8 mouse cellular contexts compared by ENCODE assay signal in genomic region chr2:32311443-32312317, GRCm38 (mm10). TPM values are rescaled to one million over a fixed set of nuclear protein-coding genes. Genes with fewer than 3 reads are reported as not detected.
DNase-seq lines count a peak whose midpoint lies in the region; ATAC-seq and TF ChIP-seq lines count a peak whose summit lies in the region.

No protein-coding gene starts in this region.

- no peaks in the 10 kb centered on the region for H3K79me2 ChIP-seq in C2C12 (ENCODE audit: control insufficient read depth, insufficient read depth)

- peak; percentile 28 for ATAC-seq in forebrain, embryonic 11.5 days (replicated peaks; ENCODE audit: low FRiP score)
- ATAC-seq in liver, embryonic 13.5 days (ENCODE audit: low read depth) = no peak

- 10% methylated on average over 41 of the region's 42 CpGs for WGBS in forebrain, embryonic 11.5 days
- WGBS in liver, embryonic 13.5 days (ENCODE audit: insufficient replicate concordance) = 11% methylated on average over 39 of the region's 42 CpGs

- H3K27ac ChIP-seq in forebrain, embryonic 11.5 days (ENCODE audit: low read depth, low read length) = no peak overlapping the region
- H3K27ac ChIP-seq in liver, embryonic 13.5 days = no peak overlapping the region

- H3K4me2 ChIP-seq in forebrain, embryonic 11.5 days (ENCODE audit: low read depth, low read length, severe bottlenecking) = peak overlapping the region; percentile 100
- H3K4me2 ChIP-seq in liver, embryonic 13.5 days = peak overlapping the region; percentile 96

- peaks cover 6% of the 10 kb centered on the region; the same call in 1 of the 2 replicates for H3K4me1 ChIP-seq in forebrain, embryonic 11.5 days (replicated peaks; ENCODE audit: control insufficient read depth, insufficient read depth, low read length)
- peaks cover 19% of the 10 kb centered on the region for H3K4me1 ChIP-seq in liver, embryonic 13.5 days (replicated peaks)

- peak overlapping the region; percentile 28 for H3ac ChIP-seq in C2C12 (ENCODE audit: control insufficient read depth, insufficient read length, low read depth)

- peak overlapping the region; percentile 81 for H3K9ac ChIP-seq in forebrain, embryonic 11.5 days (ENCODE audit: low read length)
- H3K9ac ChIP-seq in liver, embryonic 13.5 days = peak overlapping the region; percentile 69

- H3K36me3 ChIP-seq in C2C12 (ENCODE audit: control insufficient read depth, insufficient read depth) = peaks cover 21% of the 10 kb centered on the region
- no peaks in the 10 kb centered on the region for H3K36me3 ChIP-seq in forebrain, embryonic 11.5 days (ENCODE audit: control insufficient read depth, insufficient read depth, low read length)
- peaks cover 12% of the 10 kb centered on the region for H3K36me3 ChIP-seq in liver, embryonic 13.5 days

- no peaks in the 10 kb centered on the region for H3K79me3 ChIP-seq in C2C12 (ENCODE audit: low read depth)

- DNase-seq in heart, adult 11 months = peak; percentile 85
- no peak for DNase-seq in heart, adult 9 months (ENCODE audit: low spot score in 2 of 2)
- DNase-seq in forebrain, embryonic 11.5 days (ENCODE audit: low spot score) = peak; percentile 67
- no peak for DNase-seq in liver, embryonic 13.5 days
- DNase-seq in ovary, adult 18-20 months (ENCODE audit: low spot score) = no peak
- DNase-seq in adrenal gland, postnatal 25 days = no peak
- DNase-seq in left cerebral cortex, postnatal 10 days (ENCODE audit: extremely low spot score in 1 of 2, low spot score in 2 of 2) = no peak

- no peak for TF ChIP-seq CTCF in C2C12 (IDR thresholded peaks at IDR 0.05; ENCODE audit: control insufficient read depth, insufficient read depth, insufficient read length)

- no peaks in the 10 kb centered on the region for H3K27me3 ChIP-seq in C2C12 (ENCODE audit: control insufficient read depth, insufficient read depth, insufficient read length)
- peaks cover 3% of the 10 kb centered on the region for H3K27me3 ChIP-seq in forebrain, embryonic 11.5 days (ENCODE audit: control insufficient read depth, insufficient read depth, low read length)
- H3K27me3 ChIP-seq in liver, embryonic 13.5 days = peaks cover 63% of the 10 kb centered on the region

- H3K4me3 ChIP-seq in C2C12 (ENCODE audit: insufficient read depth, poor library complexity, severe bottlenecking) = no peak overlapping the region
- peak overlapping the region; percentile 66 for H3K4me3 ChIP-seq in forebrain, embryonic 11.5 days (ENCODE audit: low read depth, low read length)
- H3K4me3 ChIP-seq in liver, embryonic 13.5 days (replicated peaks) = peak overlapping the region; percentile 64

- no peaks in the 10 kb centered on the region for H3K9me3 ChIP-seq in forebrain, embryonic 11.5 days (ENCODE audit: control insufficient read depth, low read length)
- H3K9me3 ChIP-seq in liver, embryonic 13.5 days (replicated peaks) = no peaks in the 10 kb centered on the region

- intact Hi-C loops in left cerebral cortex, postnatal 10 days (cut with DNase I) = no loop called here

TF ChIP-seq in C2C12, 6 proteins besides CTCF, POLR2A, EP300 and RAD21:
- no peak for TF ChIP-seq MYOD1 (IDR thresholded peaks at IDR 0.05; ENCODE audit: control insufficient read depth, insufficient read length, low read depth)
- TF ChIP-seq CEBPB (IDR thresholded peaks at IDR 0.05; ENCODE audit: low read depth) = no peak
- no peak for TF ChIP-seq FOSL1 (IDR thresholded peaks at IDR 0.05; ENCODE audit: insufficient read depth, low read length, poor library complexity, severe bottlenecking)
- no peak for TF ChIP-seq MYOG (IDR thresholded peaks at IDR 0.05; ENCODE audit: control insufficient read depth, extremely low read depth, insufficient read length)
- no peak for TF ChIP-seq MAX (IDR thresholded peaks at IDR 0.05)
- no peak for TF ChIP-seq USF1 (IDR thresholded peaks at IDR 0.05; ENCODE audit: low read depth)

RNA-seq across cellular contexts. Expression of gene Swi5, which starts 23.8 kb away (rescaled TPM):
- 387 TPM for polyA plus RNA-seq in C2C12 (2012; fragmentation: generic; extraction: Trizol)
- polyA plus RNA-seq in forebrain, embryonic 11.5 days (2014; fragmentation: Nextera tagmentation; extraction: Ambion mirVana) = 345 and 373 TPM in 2 replicates
- polyA plus RNA-seq in liver, embryonic 13.5 days (2015; fragmentation: Nextera tagmentation; extraction: Ambion mirVana) = 218 and 237 TPM in 2 replicates
- total RNA-seq in adrenal gland, postnatal 25 days (2021) = 276 and 297 TPM in 2 replicates
- 100 to 1,000 TPM; 233 to 242 TPM for total RNA-seq in left cerebral cortex, postnatal 10 days (2021)

RNA-seq across cellular contexts. Expression of gene Golga2, which starts 24.5 kb away (rescaled TPM):
- polyA plus RNA-seq in C2C12 (2012; fragmentation: generic; extraction: Trizol) = 36.3 TPM
- polyA plus RNA-seq in forebrain, embryonic 11.5 days (2014; fragmentation: Nextera tagmentation; extraction: Ambion mirVana) = 22.4 and 22.6 TPM in 2 replicates
- 7.4 and 8.7 TPM in 2 replicates for polyA plus RNA-seq in liver, embryonic 13.5 days (2015; fragmentation: Nextera tagmentation; extraction: Ambion mirVana)
- total RNA-seq in adrenal gland, postnatal 25 days (2021) = 65.1 and 87.7 TPM in 2 replicates
- total RNA-seq in left cerebral cortex, postnatal 10 days (2021) = 10 to 100 TPM; 73.6 to 78.6 TPM

RNA-seq across cellular contexts. Expression of gene Ciz1, which starts 40.4 kb away (rescaled TPM):
- polyA plus RNA-seq in C2C12 (2012; fragmentation: generic; extraction: Trizol) = 43.5 TPM
- polyA plus RNA-seq in forebrain, embryonic 11.5 days (2014; fragmentation: Nextera tagmentation; extraction: Ambion mirVana) = 62.6 and 69.0 TPM in 2 replicates
- 14.8 and 21.1 TPM in 2 replicates for polyA plus RNA-seq in liver, embryonic 13.5 days (2015; fragmentation: Nextera tagmentation; extraction: Ambion mirVana)
- 85.5 and 107 TPM in 2 replicates for total RNA-seq in adrenal gland, postnatal 25 days (2021)
- 10 to 100 TPM; 65.2 to 75.1 TPM for total RNA-seq in left cerebral cortex, postnatal 10 days (2021)

RNA-seq across cellular contexts. Expression of gene Dnm1, which starts 41.5 kb away (rescaled TPM):
- 27.7 TPM for polyA plus RNA-seq in C2C12 (2012; fragmentation: generic; extraction: Trizol)
- polyA plus RNA-seq in forebrain, embryonic 11.5 days (2014; fragmentation: Nextera tagmentation; extraction: Ambion mirVana) = 12.4 and 12.8 TPM in 2 replicates
- 0.65 and 0.81 TPM in 2 replicates for polyA plus RNA-seq in liver, embryonic 13.5 days (2015; fragmentation: Nextera tagmentation; extraction: Ambion mirVana)
- total RNA-seq in adrenal gland, postnatal 25 days (2021) = 13.1 and 20.4 TPM in 2 replicates
- total RNA-seq in left cerebral cortex, postnatal 10 days (2021) = 100 to 1,000 TPM; 707 to 727 TPM

RNA-seq across cellular contexts. Expression of gene Uck1, which starts 51.7 kb away (rescaled TPM):
- 47.7 TPM for polyA plus RNA-seq in C2C12 (2012; fragmentation: generic; extraction: Trizol)
- 78.4 and 89.0 TPM in 2 replicates for polyA plus RNA-seq in forebrain, embryonic 11.5 days (2014; fragmentation: Nextera tagmentation; extraction: Ambion mirVana)
- polyA plus RNA-seq in liver, embryonic 13.5 days (2015; fragmentation: Nextera tagmentation; extraction: Ambion mirVana) = 28.0 and 30.1 TPM in 2 replicates
- total RNA-seq in adrenal gland, postnatal 25 days (2021) = 120 and 132 TPM in 2 replicates
- total RNA-seq in left cerebral cortex, postnatal 10 days (2021) = 10 to 100 TPM; 65.2 to 74.9 TPM

Comparison
In these comparisons a context has a peak if more than half of its experiments do, and no peak if none do; other contexts are left out.
1. DNase-seq: peak in heart, adult 11 months (single experiment) and forebrain, embryonic 11.5 days (single experiment); none in heart, adult 9 months (0 of 2), liver, embryonic 13.5 days (single experiment), ovary, adult 18-20 months (single experiment), adrenal gland, postnatal 25 days (single experiment) and left cerebral cortex, postnatal 10 days (0 of 2).